In the genomic region with DNA sequence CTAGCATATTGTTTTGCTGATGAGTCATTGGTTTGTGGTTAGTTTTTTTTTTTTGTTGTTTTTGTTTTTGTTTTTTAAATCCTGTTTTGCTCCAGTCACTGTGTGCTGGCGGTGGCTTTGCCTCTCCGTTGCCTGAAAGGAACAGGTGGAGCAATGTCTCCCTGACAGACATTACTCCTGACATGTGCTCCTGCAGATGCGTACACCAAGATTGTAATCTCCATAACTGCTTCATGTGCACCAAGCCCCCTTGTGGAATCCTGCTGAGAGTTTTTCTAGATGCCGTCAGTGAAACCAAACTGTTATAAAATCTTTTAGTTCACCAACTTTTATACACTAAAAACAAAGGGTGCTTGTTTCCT, we compare ENCODE assay signal across 21 mouse cellular contexts.
A peak's percentile ranks its signal among the peaks of the same experiment; 100 is the strongest.
DNase-seq lines count a peak whose midpoint lies in the region; ATAC-seq and TF ChIP-seq lines count a peak whose summit lies in the region.
"Had no signal": no experiment of that assay in that cellular context is flagged by ENCODE, and none has a peak within 500 bp of the region (broad histone marks: within the 10 kb centered on the region; RNA-seq: fewer than 3 reads in every experiment).

No protein-coding gene starts in this region.

- H3K4me1 ChIP-seq in intestine, postnatal 0 days (replicated peaks; ENCODE audit: control insufficient read depth, insufficient read depth, low read length), result no peaks in the 10 kb centered on the region
- H3K4me1 ChIP-seq in intestine, embryonic 16.5 days (ENCODE audit: control insufficient read depth, insufficient read depth, low read length), result no peaks in the 10 kb centered on the region
- H3K4me1 ChIP-seq in ES-Bruce4 (ENCODE audit: control insufficient read depth, insufficient read depth, low read length), result no peaks in the 10 kb centered on the region
- no peaks in the 10 kb centered on the region for H3K4me1 ChIP-seq in liver, postnatal 0 days (ENCODE audit: insufficient read depth)
- peaks cover 10% of the 10 kb centered on the region for H3K4me1 ChIP-seq in embryonic facial prominence, embryonic 10.5 days
- H3K4me1 ChIP-seq: embryonic facial prominence, embryonic 12.5 days; heart, embryonic 13.5 days; hindbrain, embryonic 13.5 days; limb, embryonic 15.5 days had no signal

- H3K4me2 ChIP-seq in intestine, postnatal 0 days (replicated peaks; ENCODE audit: low read depth), result no peak overlapping the region
- no peak overlapping the region for H3K4me2 ChIP-seq in intestine, embryonic 16.5 days (ENCODE audit: low read depth, low read length)
- no peak overlapping the region for H3K4me2 ChIP-seq in liver, postnatal 0 days (ENCODE audit: low read depth, low read length)
- H3K4me2 ChIP-seq: embryonic facial prominence, embryonic 12.5 days; forebrain, embryonic 13.5 days; heart, embryonic 13.5 days; hindbrain, embryonic 13.5 days; limb, embryonic 15.5 days had no signal

- peak; percentile 15 for DNase-seq in R1 (ENCODE audit: low read depth, low spot score)
- no peak for DNase-seq in liver, postnatal 0 days
- DNase-seq in embryonic facial prominence, embryonic 10.5 days (ENCODE audit: low spot score), result no peak
- DNase-seq in layer of hippocampus, postnatal 10 days (ENCODE audit: low spot score in 2 of 2), result no peak
- DNase-seq: adrenal gland, adult 2 months; cerebellum, adult 11 months; gastrocnemius, postnatal 14 days; heart, adult 18-20 months; kidney, postnatal 4 days; left cerebral cortex, postnatal 4 days; lung, postnatal 4 days had no signal

- no peak for ATAC-seq in intestine, postnatal 0 days
- no peak for ATAC-seq in intestine, embryonic 16.5 days
- no peak for ATAC-seq in liver, postnatal 0 days
- ATAC-seq: forebrain, embryonic 13.5 days had no signal

- no peaks in the 10 kb centered on the region for H3K27me3 ChIP-seq in intestine, postnatal 0 days (replicated peaks; ENCODE audit: control insufficient read depth, insufficient read depth, low read length)
- no peaks in the 10 kb centered on the region for H3K27me3 ChIP-seq in intestine, embryonic 16.5 days (replicated peaks; ENCODE audit: control insufficient read depth, insufficient read depth, low read length)
- no peaks in the 10 kb centered on the region for H3K27me3 ChIP-seq in ES-Bruce4 (ENCODE audit: control insufficient read depth, insufficient read depth, low read length, poor library complexity, severe bottlenecking)
- no peaks in the 10 kb centered on the region for H3K27me3 ChIP-seq in liver, postnatal 0 days (ENCODE audit: insufficient read depth, low read length)
- H3K27me3 ChIP-seq in embryonic facial prominence, embryonic 10.5 days (replicated peaks; ENCODE audit: low read depth, poor library complexity, severe bottlenecking), result no peaks in the 10 kb centered on the region
- H3K27me3 ChIP-seq: embryonic facial prominence, embryonic 12.5 days; forebrain, embryonic 13.5 days; heart, embryonic 13.5 days; hindbrain, embryonic 13.5 days; limb, embryonic 15.5 days had no signal

- H3K36me3 ChIP-seq in intestine, postnatal 0 days (ENCODE audit: control insufficient read depth, insufficient read depth), result peaks cover 11% of the 10 kb centered on the region
- no peaks in the 10 kb centered on the region for H3K36me3 ChIP-seq in intestine, embryonic 16.5 days (ENCODE audit: control insufficient read depth, insufficient read depth, low read length)
- peaks cover 5% of the 10 kb centered on the region for H3K36me3 ChIP-seq in ES-Bruce4 (ENCODE audit: control insufficient read depth, insufficient read depth, low read length, poor library complexity, severe bottlenecking)
- H3K36me3 ChIP-seq in liver, postnatal 0 days (replicated peaks; ENCODE audit: insufficient read depth, low read length), result peaks cover 41% of the 10 kb centered on the region
- H3K36me3 ChIP-seq in embryonic facial prominence, embryonic 10.5 days (replicated peaks), result peaks cover 30% of the 10 kb centered on the region

- TF ChIP-seq EP300 in ES-Bruce4 (IDR thresholded peaks at IDR 0.05; ENCODE audit: insufficient read depth, low read depth, low read length), result no peak
- TF ChIP-seq EP300 in liver, postnatal 0 days (IDR thresholded peaks at IDR 0.05; ENCODE audit: low read depth), result no peak

- H3K4me3 ChIP-seq in intestine, postnatal 0 days (ENCODE audit: low read depth, low read length), result no peak overlapping the region
- no peak overlapping the region for H3K4me3 ChIP-seq in intestine, embryonic 16.5 days (ENCODE audit: low read length)
- H3K4me3 ChIP-seq in ES-Bruce4 (ENCODE audit: low read depth, low read length), result no peak overlapping the region
- no peak overlapping the region for H3K4me3 ChIP-seq in liver, postnatal 0 days (ENCODE audit: low read depth, low read length)
- no peak overlapping the region for H3K4me3 ChIP-seq in embryonic facial prominence, embryonic 10.5 days
- H3K4me3 ChIP-seq: embryonic facial prominence, embryonic 12.5 days; forebrain, embryonic 13.5 days; heart, embryonic 13.5 days; hindbrain, embryonic 13.5 days; limb, embryonic 15.5 days; midbrain, embryonic 10.5 days had no signal

- WGBS in intestine, postnatal 0 days, result 76% methylated on average over 4 of the region's 4 CpGs
- WGBS in intestine, embryonic 16.5 days, result 71% methylated on average over 4 of the region's 4 CpGs
- 57% methylated on average over 4 of the region's 4 CpGs for WGBS in liver, postnatal 0 days (ENCODE audit: insufficient replicate concordance)
- WGBS in embryonic facial prominence, embryonic 10.5 days, result 73% methylated on average over 4 of the region's 4 CpGs

- 0 out of 2 replicates have a peak, but pooled peaks have one; percentile 14 for TF ChIP-seq CTCF in intestine, postnatal 0 days (IDR thresholded peaks at IDR 0.05; ENCODE audit: low read depth)
- TF ChIP-seq CTCF in ES-Bruce4 (IDR thresholded peaks at IDR 0.05; ENCODE audit: low read depth, low read length), result no peak
- no peak for TF ChIP-seq CTCF in liver, postnatal 0 days (IDR thresholded peaks at IDR 0.05; ENCODE audit: low read depth)

- H3K9me3 ChIP-seq in intestine, postnatal 0 days (ENCODE audit: control insufficient read depth), result no peaks in the 10 kb centered on the region
- no peaks in the 10 kb centered on the region for H3K9me3 ChIP-seq in intestine, embryonic 16.5 days (ENCODE audit: control insufficient read depth, low read length)
- no peaks in the 10 kb centered on the region for H3K9me3 ChIP-seq in ES-Bruce4 (replicated peaks; ENCODE audit: control insufficient read depth, insufficient read depth, low read length, poor library complexity, severe bottlenecking)
- no peaks in the 10 kb centered on the region for H3K9me3 ChIP-seq in liver, postnatal 0 days (ENCODE audit: low read length)
- no peaks in the 10 kb centered on the region for H3K9me3 ChIP-seq in embryonic facial prominence, embryonic 10.5 days
- H3K9me3 ChIP-seq: embryonic facial prominence, embryonic 12.5 days; forebrain, embryonic 13.5 days; heart, embryonic 13.5 days; hindbrain, embryonic 13.5 days; limb, embryonic 15.5 days; midbrain, embryonic 10.5 days had no signal

- no peak overlapping the region for H3K27ac ChIP-seq in intestine, postnatal 0 days (ENCODE audit: low read depth, low read length)
- no peak overlapping the region for H3K27ac ChIP-seq in intestine, embryonic 16.5 days (ENCODE audit: low read length)
- H3K27ac ChIP-seq in ES-Bruce4 (ENCODE audit: insufficient read depth, low read length), result peak overlapping the region; percentile 44; the same call in 1 of the 2 replicates
- 0 out of 2 replicates have a peak overlapping the region, but pooled peaks have one; percentile 8 for H3K27ac ChIP-seq in liver, postnatal 0 days (ENCODE audit: low read depth)
- no peak overlapping the region for H3K27ac ChIP-seq in embryonic facial prominence, embryonic 10.5 days (replicated peaks)
- H3K27ac ChIP-seq: embryonic facial prominence, embryonic 12.5 days; forebrain, embryonic 13.5 days; heart, embryonic 13.5 days; hindbrain, embryonic 13.5 days; limb, embryonic 15.5 days; midbrain, embryonic 10.5 days; stomach, postnatal 0 days had no signal

- no peak overlapping the region for H3K9ac ChIP-seq in intestine, postnatal 0 days (ENCODE audit: low read depth, low read length)
- H3K9ac ChIP-seq in intestine, embryonic 16.5 days (ENCODE audit: low read depth, low read length), result no peak overlapping the region
- H3K9ac ChIP-seq in ES-Bruce4 (ENCODE audit: low read depth, poor library complexity, severe bottlenecking), result no peak overlapping the region
- H3K9ac ChIP-seq in liver, postnatal 0 days (replicated peaks), result no peak overlapping the region
- H3K9ac ChIP-seq: embryonic facial prominence, embryonic 12.5 days; forebrain, embryonic 13.5 days; heart, embryonic 13.5 days; hindbrain, embryonic 13.5 days; limb, embryonic 15.5 days had no signal

- TF ChIP-seq POLR2A in ES-Bruce4 (IDR thresholded peaks at IDR 0.05; ENCODE audit: insufficient read depth, low read length), result no peak

Comparison
In these comparisons a context has a peak if more than half of its experiments do, and no peak if none do; other contexts are left out.
1. H3K27ac ChIP-seq: peak in ES-Bruce4 (single experiment) and liver, postnatal 0 days (single experiment); none in intestine, postnatal 0 days (single experiment), intestine, embryonic 16.5 days (single experiment) and embryonic facial prominence, embryonic 10.5 days (single experiment).